Mouse (Mus musculus): ENCODE measurements around the gene Spata22. TPM values are rescaled to one million over a fixed set of nuclear protein-coding genes. Genes with fewer than 3 reads are reported as not detected.

Gene Spata22
- polyA plus RNA-seq, 1 experiment: not detected

- H3K36me3 ChIP-seq (ENCODE audit: control insufficient read depth, insufficient read depth, low read length): no peaks in the 10 kb centered on the region
- 77% methylated on average over 2 of the region's 2 CpGs for WGBS
- H3K27me3 ChIP-seq (replicated peaks; ENCODE audit: control insufficient read depth, insufficient read depth, low read length): no peaks in the 10 kb centered on the region
- no peak overlapping the region for H3K4me3 ChIP-seq (ENCODE audit: insufficient read depth, low read depth, low read length)
- TF ChIP-seq CTCF (conservative IDR thresholded peaks at IDR 0.05; ENCODE audit: insufficient read depth, insufficient read length, low read depth, low read length) (no peak), POLR2A (IDR thresholded peaks at IDR 0.05; ENCODE audit: low read depth, low read length) (no peak)
- no peak for DNase-seq
- H3K4me1 ChIP-seq (ENCODE audit: control insufficient read depth, insufficient read depth, low read length): no peaks in the 10 kb centered on the region
- H3K27ac ChIP-seq (ENCODE audit: insufficient read depth, low read depth, low read length): no peak overlapping the region
Measured at GRCm38 (mm10) chr11:73333357-73333756, 3.8 kb downstream of the Spata22 start.

GRCm38 (mm10) chr11:73336919-73337318, 7.4 kb downstream of the Spata22 start:
- DNase-seq: no peak
- Histone ChIP-seq H3K27ac (ENCODE audit: insufficient read depth, low read depth, low read length) (no peak overlapping the region), H3K4me1 (ENCODE audit: control insufficient read depth, insufficient read depth, low read length) (no peaks in the 10 kb centered on the region), H3K27me3 (replicated peaks; ENCODE audit: control insufficient read depth, insufficient read depth, low read length) (no peaks in the 10 kb centered on the region), H3K4me3 (ENCODE audit: insufficient read depth, low read depth, low read length) (no peak overlapping the region), H3K36me3 (ENCODE audit: control insufficient read depth, insufficient read depth, low read length) (no peaks in the 10 kb centered on the region)
- 67% methylated on average over 4 of the region's 4 CpGs for WGBS
- TF ChIP-seq CTCF (conservative IDR thresholded peaks at IDR 0.05; ENCODE audit: insufficient read depth, insufficient read length, low read depth, low read length) (no peak), POLR2A (IDR thresholded peaks at IDR 0.05; ENCODE audit: low read depth, low read length) (no peak)

- WGBS: 57% methylated on average over 3 of the region's 3 CpGs
- no peaks in the 10 kb centered on the region for H3K36me3 ChIP-seq (ENCODE audit: control insufficient read depth, insufficient read depth, low read length)
- no peak within 1 kb of the TSS for H3K4me3 ChIP-seq (ENCODE audit: insufficient read depth, low read depth, low read length)
- TF ChIP-seq POLR2A (IDR thresholded peaks at IDR 0.05; ENCODE audit: low read depth, low read length) (no peak), CTCF (conservative IDR thresholded peaks at IDR 0.05; ENCODE audit: insufficient read depth, insufficient read length, low read depth, low read length) (no peak)
- no peak for DNase-seq
- H3K4me1 ChIP-seq (ENCODE audit: control insufficient read depth, insufficient read depth, low read length): no peaks in the 10 kb centered on the region
- H3K27me3 ChIP-seq (replicated peaks; ENCODE audit: control insufficient read depth, insufficient read depth, low read length): no peaks in the 10 kb centered on the region
- H3K27ac ChIP-seq (ENCODE audit: insufficient read depth, low read depth, low read length): no peak within 1 kb of the TSS
Measured at GRCm38 (mm10) chr11:73350483-73350882, 20.9 kb downstream of the Spata22 start, which contains the start of gene Olfr20. Gene Olfr20, plus strand, starts transcription at chr11:73350783.

- 81% methylated on average over 2 of the region's 2 CpGs for WGBS
- H3K27ac ChIP-seq (ENCODE audit: insufficient read depth, low read depth, low read length): no peak within 1 kb of the TSS
- DNase-seq: no peak
- no peaks in the 10 kb centered on the region for H3K27me3 ChIP-seq (replicated peaks; ENCODE audit: control insufficient read depth, insufficient read depth, low read length)
- H3K4me3 ChIP-seq (ENCODE audit: insufficient read depth, low read depth, low read length): no peak within 1 kb of the TSS
- H3K4me1 ChIP-seq (ENCODE audit: control insufficient read depth, insufficient read depth, low read length): no peaks in the 10 kb centered on the region
- H3K36me3 ChIP-seq (ENCODE audit: control insufficient read depth, insufficient read depth, low read length): no peaks in the 10 kb centered on the region
- no peak for TF ChIP-seq CTCF (conservative IDR thresholded peaks at IDR 0.05; ENCODE audit: insufficient read depth, insufficient read length, low read depth, low read length)
- TF ChIP-seq POLR2A (IDR thresholded peaks at IDR 0.05; ENCODE audit: low read depth, low read length): no peak
Measured at GRCm38 (mm10) chr11:73370946-73371345, 41.4 kb downstream of the Spata22 start, which contains the start of gene Olfr376. Gene Olfr376, plus strand, starts transcription at chr11:73371246.

- H3K27ac ChIP-seq (ENCODE audit: insufficient read depth, low read depth, low read length): no peak overlapping the region
- H3K4me1 ChIP-seq (ENCODE audit: control insufficient read depth, insufficient read depth, low read length): no peaks in the 10 kb centered on the region
- no peak for DNase-seq
- H3K36me3 ChIP-seq (ENCODE audit: control insufficient read depth, insufficient read depth, low read length): no peaks in the 10 kb centered on the region
- H3K27me3 ChIP-seq (replicated peaks; ENCODE audit: control insufficient read depth, insufficient read depth, low read length): no peaks in the 10 kb centered on the region; the same call in 1 of the 2 replicates
- 63% methylated on average over 4 of the region's 4 CpGs for WGBS
- no peak overlapping the region for H3K4me3 ChIP-seq (ENCODE audit: insufficient read depth, low read depth, low read length)
- TF ChIP-seq CTCF (conservative IDR thresholded peaks at IDR 0.05; ENCODE audit: insufficient read depth, insufficient read length, low read depth, low read length): no peak
- TF ChIP-seq POLR2A (IDR thresholded peaks at IDR 0.05; ENCODE audit: low read depth, low read length): no peak
Measured at GRCm38 (mm10) chr11:73395374-73395773, 65.8 kb downstream of the Spata22 start.

Other genes starting within 250 kb of the Spata22 start
- gene Itgae, start 239.2 kb upstream of the Spata22 start, polyA plus RNA-seq (2012; rRNA removed): 0.60 and 1.0 TPM in 2 replicates
- gene Haspin, start 191.4 kb upstream of the Spata22 start, polyA plus RNA-seq (2012; rRNA removed): 0.90 and 1.3 TPM in 2 replicates
- 7.4 and 8.7 TPM in 2 replicates for gene P2rx5, start 169.3 kb upstream of the Spata22 start, polyA plus RNA-seq (2012; rRNA removed)
- gene Emc6, start 152.7 kb upstream of the Spata22 start, polyA plus RNA-seq (2012; rRNA removed): 77.6 and 91.0 TPM in 2 replicates
- 86.5 and 104 TPM in 2 replicates for gene Tax1bp3, start 152.7 kb upstream of the Spata22 start, polyA plus RNA-seq (2012; rRNA removed)
- 37.1 and 37.5 TPM in 2 replicates for gene Ctns, start 130.7 kb upstream of the Spata22 start, polyA plus RNA-seq (2012; rRNA removed)
- 17.7 and 18.5 TPM in 2 replicates for gene Shpk, start 130.3 kb upstream of the Spata22 start, polyA plus RNA-seq (2012; rRNA removed)
- 0.16 and 0.18 TPM in 2 replicates for gene Trpv1, start 95.4 kb upstream of the Spata22 start, polyA plus RNA-seq (2012; rRNA removed)
- gene Trpv3, start 62.4 kb upstream of the Spata22 start, polyA plus RNA-seq (2012; rRNA removed): 0.05 TPM in 2 replicates
- gene Aspa, start 145 bp upstream of the Spata22 start, polyA plus RNA-seq (2012; rRNA removed): 29.1 and 46.1 TPM in 2 replicates
- gene Gm49340, start within 50 bp of the Spata22 start, polyA plus RNA-seq (2012; rRNA removed): 0.03 TPM in 1 of 2 replicates, not detected in the other
- 0.11 TPM in 1 of 2 replicates, not detected in the other for gene Olfr20, start 21.0 kb downstream of the Spata22 start, polyA plus RNA-seq (2012; rRNA removed)
- gene Olfr376, start 41.5 kb downstream of the Spata22 start, polyA plus RNA-seq (2012; rRNA removed): not detected in 2 replicates
- gene Olfr1, start 69.9 kb downstream of the Spata22 start, polyA plus RNA-seq (2012; rRNA removed): not detected in 2 replicates
- not detected in 2 replicates for gene Olfr378, start 98.7 kb downstream of the Spata22 start, polyA plus RNA-seq (2012; rRNA removed)
- not detected in 2 replicates for gene Olfr380, start 127.8 kb downstream of the Spata22 start, polyA plus RNA-seq (2012; rRNA removed)
- not detected in 2 replicates for gene Olfr381, start 161.9 kb downstream of the Spata22 start, polyA plus RNA-seq (2012; rRNA removed)
- gene Olfr382, start 187.5 kb downstream of the Spata22 start, polyA plus RNA-seq (2012; rRNA removed): not detected in 2 replicates